Mouse (Mus musculus) lung, adult 2 months (tissue): ENCODE measurements at regions not wholly inside any gene's neighbourhood (a gene's known extent, or its start where the extent isn't known, plus 50 kb on each side); places are given as distances from the start of the nearest gene placed in this dataset.

Experiments
- DNase-seq: peaks from one replicate; pipeline ENCODE4 v3.0.0; 2022
- H3K4me1 ChIP-seq: fragments of 200-500 bp; 2 replicates; pipeline ENCODE4 v1.6.1; 2011; ENCODE audit warnings: low read length; ENCODE audit not compliant: control insufficient read depth, insufficient read depth
- H3K4me3 ChIP-seq: fragments of 200-500 bp; replicated peaks from 2 replicates; pipeline ENCODE3; 2011; ENCODE audit warnings: low read depth, mild to moderate bottlenecking, control low read depth, low read length; ENCODE audit errors: extremely low read depth
- CTCF ChIP-seq: fragments of 200-500 bp; IDR thresholded peaks from 2 replicates; pipeline ENCODE4 v1.5.1; 2011; ENCODE audit warnings: mild to moderate bottlenecking, low read length, control low read depth; ENCODE audit not compliant: insufficient read depth
- POLR2A ChIP-seq: fragments of 200-500 bp; IDR thresholded peaks from 2 replicates; pipeline ENCODE4 v1.6.1; 2011; ENCODE audit warnings: low read depth, mild to moderate bottlenecking, control low read depth, low read length, borderline replicate concordance; ENCODE audit errors: extremely low read depth
- WGBS: fragments of 180-500 bp; shearing (Covaris S2); methylation state at CpG from one replicate; pipeline ENCODE4 v1.1.7; 2018; 5-methylcytosine and 5-hydroxymethylcytosine counted together

DNA sequence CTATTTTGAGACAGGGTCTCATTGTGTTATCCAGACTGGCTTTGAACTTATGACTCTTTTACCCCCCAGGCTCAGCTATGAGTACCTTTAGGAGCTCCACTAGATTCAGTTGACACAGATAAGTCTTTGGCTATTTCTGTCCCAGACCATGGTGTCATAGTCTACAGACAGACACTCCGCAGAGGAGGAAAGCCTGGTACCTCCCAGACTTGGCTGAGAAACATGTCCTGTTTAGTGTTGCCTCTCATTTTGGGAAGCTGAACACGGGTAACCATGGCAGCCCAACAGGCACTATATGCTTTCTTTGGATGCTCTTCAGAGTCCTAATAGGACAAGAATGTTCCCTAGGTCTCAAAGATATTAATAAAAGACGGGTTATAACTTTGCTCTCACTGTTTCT, 429.0 kb downstream of the Matn1 start:
- 73% methylated on average over 3 of the region's 3 CpGs for WGBS
- TF ChIP-seq POLR2A, result no peak
- TF ChIP-seq CTCF, result no peak
- Histone ChIP-seq H3K4me1 (no peaks in the 10 kb centered on the region), H3K4me3 (no peak overlapping the region)
- no peak for DNase-seq

DNA sequence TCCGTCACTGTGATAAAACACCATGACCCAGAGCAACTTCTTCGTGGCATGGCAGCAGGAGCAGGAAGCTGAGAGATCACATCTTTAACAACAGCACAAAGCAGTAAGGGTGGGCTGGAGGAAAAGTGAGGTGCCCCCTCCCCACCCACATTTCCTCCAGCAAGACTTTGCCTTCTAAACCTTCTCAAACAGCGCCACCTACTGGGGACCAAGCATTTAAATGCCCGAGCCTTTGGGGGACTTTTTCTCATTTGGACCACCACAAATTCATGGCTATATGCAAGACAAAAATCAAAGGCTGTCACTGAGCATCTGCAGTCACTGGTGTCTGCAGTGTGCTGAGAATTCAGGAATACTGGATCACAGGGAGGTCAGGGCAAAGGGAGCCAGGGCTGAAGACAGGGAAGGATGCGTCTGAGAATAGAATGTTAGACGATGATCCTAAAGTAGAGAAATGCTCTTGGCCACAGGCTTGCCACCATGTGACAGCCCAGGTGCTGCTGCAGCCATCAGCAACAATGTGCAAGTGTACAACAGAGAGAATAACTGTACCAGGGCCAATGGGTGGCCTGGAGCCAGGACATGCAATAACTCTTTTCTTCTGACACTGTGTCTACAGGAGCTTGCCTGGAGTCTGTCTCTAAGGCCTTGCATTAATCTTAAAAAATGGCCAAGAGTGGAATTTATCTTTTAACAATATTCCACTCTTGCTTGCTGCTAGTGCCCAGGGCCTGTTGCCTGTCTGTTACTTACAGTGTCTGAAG, 430.5 kb downstream of the Matn1 start:
- no peak for TF ChIP-seq POLR2A
- no peak for TF ChIP-seq CTCF
- no peak for DNase-seq
- 85% methylated on average over 6 of the region's 6 CpGs for WGBS
- no peak overlapping the region for H3K4me3 ChIP-seq
- H3K4me1 ChIP-seq, result no peaks in the 10 kb centered on the region

DNA sequence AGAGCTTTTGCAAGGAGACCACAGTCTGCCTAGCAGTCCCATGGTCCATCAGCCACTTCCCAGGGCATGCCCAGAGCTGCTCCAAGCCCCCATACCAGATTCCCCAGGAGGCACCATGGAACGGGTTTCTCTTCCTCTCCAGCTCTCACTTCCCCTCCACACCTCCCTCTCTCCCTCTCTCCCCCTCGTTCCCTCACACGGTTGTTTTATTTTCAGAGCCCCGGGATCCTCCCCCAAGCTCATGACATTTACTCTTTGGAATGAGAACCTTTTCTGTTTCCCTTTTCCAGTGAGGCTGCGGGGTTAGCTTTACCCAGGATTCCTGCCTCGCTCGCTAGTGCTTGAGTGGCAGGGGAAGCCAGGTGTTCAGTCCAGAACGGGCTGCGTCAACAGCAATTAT, 436.9 kb downstream of the Matn1 start:
- no peak for TF ChIP-seq CTCF
- no peak for TF ChIP-seq POLR2A
- Histone ChIP-seq H3K4me3 (no peak overlapping the region), H3K4me1 (no peaks in the 10 kb centered on the region)
- WGBS, result 43% methylated on average over 9 of the region's 9 CpGs
- DNase-seq, result no peak

DNA sequence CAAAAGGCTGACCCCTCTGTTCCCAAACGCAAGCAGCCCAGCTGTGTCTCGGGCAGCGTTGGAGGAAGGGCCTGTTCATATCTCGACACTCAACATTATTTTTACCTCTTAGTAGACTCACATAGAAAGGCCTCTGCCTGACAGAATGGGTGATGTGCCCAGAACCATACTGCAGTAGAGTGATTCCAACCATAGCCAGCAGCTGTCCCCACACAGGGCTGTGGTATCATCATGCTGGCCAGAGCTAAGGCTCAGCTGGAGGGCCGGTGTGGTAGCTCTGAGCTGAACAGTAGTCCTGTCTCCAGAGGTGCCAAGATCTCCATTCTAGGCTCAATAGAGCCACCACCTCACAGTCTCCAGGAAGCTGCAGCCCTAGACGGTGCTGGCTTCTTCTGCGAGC, 437.3 kb downstream of the Matn1 start:
- WGBS, result 77% methylated on average over 7 of the region's 7 CpGs

DNA sequence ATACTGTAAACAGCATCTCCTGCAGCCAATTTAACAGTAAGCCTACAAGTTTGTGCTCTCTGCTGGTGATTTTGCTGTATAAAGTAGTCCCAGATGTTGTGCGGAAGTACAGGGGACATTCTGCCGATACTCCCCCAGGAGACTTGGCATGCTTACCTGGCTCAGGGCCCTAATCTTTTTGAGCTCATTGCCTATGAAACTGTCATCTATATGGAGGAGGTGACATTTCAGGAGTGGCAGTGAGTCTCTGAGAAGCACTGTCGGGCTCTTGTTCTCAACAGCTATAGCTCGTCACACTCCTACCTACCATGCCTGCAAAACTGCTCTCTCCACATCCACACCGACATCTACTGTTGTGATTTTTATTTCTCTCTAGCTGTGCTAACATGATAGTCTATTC, 439.7 kb downstream of the Matn1 start:
- Histone ChIP-seq H3K4me3 (no peak overlapping the region), H3K4me1 (no peaks in the 10 kb centered on the region)
- no peak for DNase-seq
- 75% methylated on average over 5 of the region's 5 CpGs for WGBS
- TF ChIP-seq POLR2A (no peak), CTCF (no peak)

More for the DNA sequence above, 437.3 kb downstream of the Matn1 start:
- TF ChIP-seq CTCF (no peak), POLR2A (no peak)
- H3K4me1 ChIP-seq, result no peaks in the 10 kb centered on the region
- H3K4me3 ChIP-seq, result no peak overlapping the region
- DNase-seq, result no peak

DNA sequence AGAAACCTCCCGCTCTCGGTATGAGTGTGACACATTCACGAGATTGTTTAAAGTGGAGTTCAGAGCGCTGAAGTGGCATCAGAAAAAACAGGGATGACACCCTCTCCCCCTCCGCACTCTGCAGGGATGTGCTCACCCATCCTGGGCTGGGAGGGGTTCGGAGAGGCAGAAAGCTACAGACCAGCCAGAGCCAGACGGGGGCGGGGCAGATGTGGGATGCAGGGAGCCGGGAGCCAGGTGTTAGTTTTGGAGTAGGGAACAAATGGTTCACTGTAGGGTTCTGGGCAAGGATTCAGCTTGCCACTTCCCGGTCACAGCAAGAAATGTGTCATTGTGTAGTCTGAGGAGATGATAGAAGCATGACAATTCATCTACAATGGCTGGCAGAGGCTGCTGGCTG, 442.8 kb downstream of the Matn1 start:
- 68% methylated on average over 10 of the region's 10 CpGs for WGBS
- H3K4me1 ChIP-seq, result no peaks in the 10 kb centered on the region
- TF ChIP-seq CTCF (no peak), POLR2A (no peak)
- no peak for DNase-seq
- no peak overlapping the region for H3K4me3 ChIP-seq

DNA sequence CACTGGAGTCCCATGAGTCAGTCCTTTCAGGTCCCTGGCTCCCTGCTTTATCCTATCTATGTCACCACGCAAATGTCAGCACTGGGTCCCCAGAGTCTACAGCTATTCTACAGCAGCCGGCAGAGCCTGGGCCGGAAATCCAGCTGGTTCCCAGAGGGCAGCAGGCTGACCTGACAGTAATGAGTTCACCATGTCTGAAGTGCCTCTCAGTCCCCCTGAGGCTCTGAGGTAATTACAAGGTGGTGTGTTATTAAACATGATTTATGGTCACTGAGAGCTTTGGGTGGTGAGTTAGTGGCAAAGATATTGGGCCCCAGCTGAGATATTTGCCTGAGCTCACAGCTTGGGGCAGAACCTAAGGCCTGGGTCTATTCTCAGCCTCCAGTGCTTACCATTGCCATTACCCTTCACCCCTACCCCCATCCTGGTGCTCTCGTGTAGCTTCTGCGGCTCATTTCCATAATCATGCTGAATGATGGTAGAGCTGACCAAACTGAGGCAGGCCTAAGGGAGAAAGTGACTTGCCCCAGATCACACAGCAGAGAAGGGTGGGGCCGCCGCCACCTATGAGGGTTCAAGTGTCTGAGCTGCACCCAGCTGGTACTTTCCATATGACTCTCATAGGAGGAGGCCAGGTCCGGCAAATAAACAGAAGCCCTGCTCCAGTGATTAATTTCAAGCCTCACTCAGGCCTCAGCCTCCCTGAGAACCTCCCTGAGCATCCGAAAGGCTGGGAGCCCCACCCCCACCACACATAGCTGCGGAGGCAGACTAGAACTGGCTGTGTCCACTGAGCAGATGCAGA, 446.8 kb downstream of the Ptpru start:
- 55% methylated on average over 10 of the region's 10 CpGs for WGBS
- H3K4me1 ChIP-seq, result no peaks in the 10 kb centered on the region
- DNase-seq, result no peak
- TF ChIP-seq CTCF (no peak), POLR2A (no peak)
- no peak overlapping the region for H3K4me3 ChIP-seq

DNA sequence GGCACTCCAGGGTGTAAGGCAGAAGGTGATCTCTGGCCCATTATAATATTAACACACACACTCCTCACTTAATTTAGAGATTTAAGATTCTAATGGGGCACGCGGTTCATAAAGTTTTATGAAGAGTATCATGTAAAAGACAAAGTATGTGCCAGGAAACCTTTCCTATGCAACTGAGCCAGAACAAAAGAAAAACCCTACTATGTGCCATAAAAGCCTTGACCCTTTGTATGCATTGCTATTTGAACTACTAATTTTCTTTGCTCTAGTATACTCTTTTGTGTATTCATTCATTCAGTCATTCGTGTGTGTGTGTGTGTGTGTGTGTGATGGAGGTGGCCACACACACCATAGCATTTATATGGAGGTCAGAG, 446.2 kb downstream of the Ptpru start:
- no peaks in the 10 kb centered on the region for H3K4me1 ChIP-seq
- no peak for DNase-seq
- no peak overlapping the region for H3K4me3 ChIP-seq
- 89% methylated on average over 3 of the region's 3 CpGs for whole genome bisulfite sequencing
- no peak for TF ChIP-seq CTCF
- no peak for TF ChIP-seq POLR2A

DNA sequence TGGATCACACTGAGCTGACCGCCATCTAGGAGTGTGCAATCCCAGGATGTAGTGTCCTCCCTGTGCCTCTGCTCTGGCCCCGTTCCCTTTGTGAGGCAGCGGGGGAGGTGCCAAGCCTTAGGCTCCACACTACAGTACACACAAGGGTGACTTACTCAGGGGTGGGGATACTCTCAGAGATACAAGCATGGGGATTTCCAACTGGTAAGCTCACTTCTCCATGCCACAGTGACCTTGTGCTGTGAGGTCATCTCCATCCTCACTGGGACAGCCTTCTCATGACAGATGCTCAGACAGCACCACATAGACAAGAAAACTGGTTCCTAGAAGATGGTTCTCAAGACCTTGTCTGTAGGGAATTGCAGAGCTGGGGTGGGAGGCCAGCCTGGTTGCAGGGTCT, 445.6 kb downstream of the Ptpru start:
- 72% methylated on average over 3 of the region's 3 CpGs for WGBS
- DNase-seq, result no peak
- TF ChIP-seq CTCF (no peak), POLR2A (no peak)
- Histone ChIP-seq H3K4me3 (no peak overlapping the region), H3K4me1 (no peaks in the 10 kb centered on the region)

DNA sequence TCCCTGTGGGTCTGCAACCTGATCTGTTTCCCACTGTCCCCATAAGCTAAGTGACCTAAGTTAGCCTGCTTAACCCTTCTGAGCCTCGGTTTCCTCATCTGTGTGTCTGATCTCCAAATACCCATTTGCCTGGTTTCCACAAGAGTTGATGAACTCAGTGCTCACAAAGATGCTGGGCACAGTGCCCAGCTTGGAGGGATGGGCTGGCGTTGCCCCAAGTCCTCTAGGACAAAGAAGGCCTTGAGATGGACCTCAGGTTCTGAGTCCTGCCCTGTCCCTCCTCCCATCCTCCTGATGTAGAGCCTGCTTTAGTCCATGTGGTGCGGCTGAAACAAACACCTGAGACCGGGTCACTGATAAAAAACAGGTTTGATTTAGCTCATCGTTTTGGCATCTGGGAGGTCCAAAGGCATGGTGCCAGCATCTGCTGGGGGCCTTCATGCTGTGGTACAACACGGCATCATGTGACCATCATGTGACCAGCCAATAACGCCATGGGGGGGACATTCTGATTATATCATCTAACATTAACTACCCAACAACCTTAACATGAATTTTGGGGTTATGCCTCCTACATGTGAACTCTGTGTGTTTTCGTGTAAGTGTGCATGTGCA, 441.8 kb downstream of the Ptpru start:
- Histone ChIP-seq H3K4me1 (no peaks in the 10 kb centered on the region), H3K4me3 (no peak overlapping the region)
- no peak for TF ChIP-seq POLR2A
- TF ChIP-seq CTCF, result no peak
- WGBS, result 76% methylated on average over 8 of the region's 8 CpGs
- DNase-seq, result no peak
